Mouse (Mus musculus) lung, postnatal 0 days (tissue): ENCODE data around the gene Ttbk2. TPM values are rescaled to one million over a fixed set of nuclear protein-coding genes. Genes with fewer than 3 reads are reported as not detected.

Experiments used
- ATAC-seq: fragments of 200-750 bp; cut with Nextera tagmentation; 2 replicates; pipeline ENCODE4 v1.8.0; 2017; ENCODE audit warnings: moderate library complexity
- DNase-seq: peaks from one replicate; pipeline ENCODE4 v3.0.0-alpha.2; 2016; ENCODE audit warnings: low spot score
- H3K27ac ChIP-seq: fragments of 300-500 bp; sonication (generic); 2 replicates; pipeline ENCODE4 v1.5.1; 2014; ENCODE audit warnings: antibody characterized with exemption, mild to moderate bottlenecking, low read length, mixed read lengths
- H3K27me3 ChIP-seq: fragments of 300-500 bp; sonication (generic); replicated peaks from 2 replicates; pipeline ENCODE4 v1.6.1; 2014; ENCODE audit warnings: low read length, mixed read lengths; ENCODE audit not compliant: insufficient read depth
- H3K36me3 ChIP-seq: fragments of 300-500 bp; sonication (generic); 2 replicates; pipeline ENCODE4 v1.6.1; 2014; ENCODE audit warnings: low read length, mixed read lengths; ENCODE audit not compliant: insufficient read depth
- H3K4me1 ChIP-seq: fragments of 300-500 bp; sonication (generic); 2 replicates; pipeline ENCODE4 v1.6.1; 2014; ENCODE audit warnings: antibody characterized with exemption, low read depth, low read length, mixed read lengths; ENCODE audit not compliant: insufficient read depth
- H3K4me2 ChIP-seq: fragments of 300-500 bp; sonication (generic); replicated peaks from 2 replicates; pipeline ENCODE4 v1.6.1; 2014; ENCODE audit warnings: low read depth, mild to moderate bottlenecking, low read length, moderate library complexity, mixed read lengths
- H3K4me3 ChIP-seq: fragments of 300-500 bp; sonication (generic); 2 replicates; pipeline ENCODE4 v1.5.1; 2014; ENCODE audit warnings: low read depth, low read length
- H3K9ac ChIP-seq: fragments of 300-500 bp; sonication (generic); replicated peaks from 2 replicates; pipeline ENCODE4 v1.6.1; 2014; ENCODE audit warnings: low read depth, mild to moderate bottlenecking
- H3K9me3 ChIP-seq: fragments of 300-500 bp; sonication (generic); 2 replicates; pipeline ENCODE4 v1.6.1; 2016; ENCODE audit warnings: low read length, mixed read lengths
- CTCF ChIP-seq: IDR thresholded peaks from 2 replicates; pipeline ENCODE4 v1.5.1; 2016; ENCODE audit warnings: antibody characterized with exemption, mild to moderate bottlenecking
- EP300 ChIP-seq: IDR thresholded peaks from 2 replicates; pipeline ENCODE4 v1.6.1; 2016; ENCODE audit warnings: antibody characterized with exemption, mild to moderate bottlenecking, control low read depth
- WGBS: fragments of 180-500 bp; shearing (Covaris S2); extraction: QIAGEN DNeasy Blood & Tissue Kit; methylation state at CpG from one replicate; pipeline ENCODE4 v1.1.7; 2014; 5-methylcytosine and 5-hydroxymethylcytosine counted together
- polyA plus RNA-seq: library from polyadenylated mRNA; unstranded; fragments of >200 nt; fragmentation: Nextera tagmentation; extraction: Ambion mirVana; gene quantifications from 2 replicates; pipeline ENCODE4 v1.2.1, GENCODE M21; 2015

The Ttbk2 gene
- polyA plus RNA-seq, 1 experiment from 2014 or later, result 1.7 TPM

- Histone ChIP-seq H3K4me2 (no peak overlapping the region), H3K4me1 (no peaks in the 10 kb centered on the region), H3K9me3 (no peaks in the 10 kb centered on the region), H3K27ac (no peak overlapping the region), H3K9ac (no peak overlapping the region), H3K27me3 (no peaks in the 10 kb centered on the region), H3K36me3 (peaks cover 34% of the 10 kb centered on the region), H3K4me3 (no peak overlapping the region)
- ATAC-seq, result peak; percentile 40
- peak; percentile 71 for DNase-seq
- 7% methylated on average over 1 of the region's 1 CpGs for WGBS
- peak; percentile 73 for TF ChIP-seq CTCF
- no peak for TF ChIP-seq EP300
These were observed 16.2 kb upstream of the Ttbk2 start for GRCm38 (mm10) chr2:120866561-120866960.

DNA sequence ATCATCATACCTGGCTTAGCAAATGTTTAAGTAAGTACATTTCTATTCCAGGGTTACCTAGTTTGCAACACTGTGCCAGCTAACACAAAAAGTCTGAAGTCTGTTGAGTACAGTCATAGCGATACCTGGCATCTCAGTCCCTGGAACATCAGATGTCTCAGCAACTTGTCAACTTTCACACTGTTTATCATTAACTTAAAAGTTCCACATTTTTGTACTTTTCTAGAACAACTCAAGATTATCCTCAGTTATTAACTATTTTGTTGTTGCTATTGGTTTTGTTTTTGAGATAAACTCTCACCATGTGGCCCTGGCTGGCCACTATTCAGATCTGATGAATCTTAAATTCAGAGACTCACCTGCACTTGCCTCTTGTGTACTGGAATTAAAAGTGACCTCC, 13.0 kb upstream of the Ttbk2 start:
- 100% methylated on average over 1 of the region's 1 CpGs for WGBS
- H3K4me1 ChIP-seq, result no peaks in the 10 kb centered on the region
- no peak overlapping the region for H3K4me3 ChIP-seq
- no peak overlapping the region for H3K4me2 ChIP-seq
- no peak overlapping the region for H3K27ac ChIP-seq
- peaks cover 30% of the 10 kb centered on the region for H3K36me3 ChIP-seq
- H3K9me3 ChIP-seq, result no peaks in the 10 kb centered on the region
- no peak overlapping the region for H3K9ac ChIP-seq
- DNase-seq (no peak), ATAC-seq (no peak)
- no peaks in the 10 kb centered on the region for H3K27me3 ChIP-seq
- TF ChIP-seq CTCF (no peak), EP300 (no peak)

DNA sequence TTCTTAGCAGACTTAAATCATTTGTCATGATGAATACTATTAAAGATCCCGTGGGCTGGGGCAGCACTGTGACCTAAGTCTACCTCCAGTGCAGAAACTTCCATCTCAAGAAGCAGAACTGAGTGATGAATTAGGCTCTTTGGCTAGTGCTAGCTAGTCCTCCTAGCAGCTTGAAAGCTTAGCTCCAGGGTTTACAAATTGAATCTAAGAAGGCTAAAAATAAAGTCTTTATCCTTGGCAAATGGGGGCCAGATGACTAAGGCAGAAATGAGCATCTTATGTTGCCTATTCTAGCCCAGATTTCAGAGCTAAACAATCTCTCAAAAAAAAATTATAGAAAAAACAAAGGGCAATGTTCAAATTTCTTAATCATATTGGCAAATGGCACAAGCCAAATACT, 10.3 kb upstream of the Ttbk2 start:
- no peak for ATAC-seq
- Histone ChIP-seq H3K36me3 (peaks cover 30% of the 10 kb centered on the region), H3K9me3 (no peaks in the 10 kb centered on the region), H3K9ac (no peak overlapping the region), H3K27ac (no peak overlapping the region), H3K4me3 (no peak overlapping the region), H3K27me3 (no peaks in the 10 kb centered on the region), H3K4me2 (no peak overlapping the region), H3K4me1 (no peaks in the 10 kb centered on the region)
- DNase-seq, result no peak
- TF ChIP-seq EP300 (no peak), CTCF (no peak)
- 57% methylated on average over 1 of the region's 1 CpGs for WGBS

DNA sequence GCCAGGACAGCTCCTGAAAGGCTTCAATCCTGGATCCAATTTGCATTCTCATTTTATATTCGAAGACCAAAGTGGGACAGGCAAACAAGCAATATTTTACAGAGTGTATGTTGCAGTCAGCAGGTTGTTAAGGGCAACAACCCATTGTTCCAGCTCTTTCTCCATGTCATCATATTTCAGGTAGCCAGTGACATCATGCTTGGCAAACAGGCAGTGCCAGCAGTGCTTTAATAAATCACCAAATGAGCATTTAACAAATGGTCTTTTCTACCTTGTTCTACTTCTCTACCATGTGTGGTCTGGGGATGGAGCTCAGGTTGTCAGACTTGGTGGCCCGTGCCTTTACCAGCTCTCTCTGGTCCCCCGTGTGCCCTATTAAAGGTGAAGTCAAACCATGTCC, 7.7 kb upstream of the Ttbk2 start:
- H3K9me3 ChIP-seq, result no peaks in the 10 kb centered on the region
- WGBS, result 80% methylated on average over 3 of the region's 3 CpGs
- H3K4me2 ChIP-seq, result no peak overlapping the region
- peaks cover 15% of the 10 kb centered on the region; the same call in 1 of the 2 replicates for H3K36me3 ChIP-seq
- no peak overlapping the region for H3K27ac ChIP-seq
- no peak overlapping the region for H3K9ac ChIP-seq
- no peaks in the 10 kb centered on the region for H3K27me3 ChIP-seq
- TF ChIP-seq EP300, result no peak
- no peak for TF ChIP-seq CTCF
- no peaks in the 10 kb centered on the region for H3K4me1 ChIP-seq
- no peak for ATAC-seq
- peak; percentile 27 for DNase-seq
- H3K4me3 ChIP-seq, result no peak overlapping the region

GRCm38 (mm10) chr2:120853151-120853550, 2.7 kb upstream of the Ttbk2 start:
- H3K36me3 ChIP-seq, result no peaks in the 10 kb centered on the region
- no peaks in the 10 kb centered on the region for H3K4me1 ChIP-seq
- no peak overlapping the region for H3K27ac ChIP-seq
- no peak overlapping the region for H3K9ac ChIP-seq
- no peaks in the 10 kb centered on the region for H3K27me3 ChIP-seq
- TF ChIP-seq CTCF (no peak), EP300 (no peak)
- no peak for ATAC-seq
- H3K4me2 ChIP-seq, result no peak overlapping the region
- H3K9me3 ChIP-seq, result no peaks in the 10 kb centered on the region
- H3K4me3 ChIP-seq, result no peak overlapping the region
- WGBS, result 59% methylated on average over 3 of the region's 3 CpGs
- no peak for DNase-seq

DNA sequence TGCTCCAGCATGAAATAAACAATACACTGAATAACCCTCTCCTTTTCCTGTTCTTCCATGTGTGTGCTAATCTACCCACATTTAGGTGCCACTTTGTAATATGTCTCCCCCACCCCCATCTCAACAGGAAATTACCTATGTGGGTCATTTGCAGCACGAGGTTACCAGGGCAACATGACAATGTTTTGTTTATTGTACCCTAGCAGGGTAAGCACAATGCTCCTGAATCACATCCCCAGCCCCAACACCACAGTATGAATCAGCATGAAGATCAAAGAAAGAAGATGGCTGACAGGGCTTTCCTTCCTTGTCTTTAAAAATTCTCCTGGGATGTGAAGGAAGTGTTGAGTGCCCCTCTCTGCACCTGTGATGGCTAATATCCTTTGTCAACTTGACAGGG, 2.2 kb upstream of the Ttbk2 start:
- no peak overlapping the region for H3K4me2 ChIP-seq
- no peak overlapping the region for H3K9ac ChIP-seq
- H3K4me1 ChIP-seq, result no peaks in the 10 kb centered on the region
- H3K4me3 ChIP-seq, result no peak overlapping the region
- ATAC-seq (no peak), DNase-seq (peak; percentile 14)
- no peak overlapping the region for H3K27ac ChIP-seq
- H3K27me3 ChIP-seq, result no peaks in the 10 kb centered on the region
- TF ChIP-seq EP300 (no peak), CTCF (no peak)
- H3K36me3 ChIP-seq, result no peaks in the 10 kb centered on the region
- H3K9me3 ChIP-seq, result no peaks in the 10 kb centered on the region
- 21% methylated on average over 1 of the region's 1 CpGs for WGBS
